Mouse (Mus musculus) left cerebral cortex, postnatal 4 days (tissue): Measurements from ENCODE around the gene Phospho1. TPM values are rescaled to one million over a fixed set of nuclear protein-coding genes. Genes with fewer than 3 reads are reported as not detected.

Experiments used
- DNase-seq: peaks from one replicate; pipeline ENCODE4 v3.0.0-alpha.2; 2022
- intact Hi-C: fragments of 180-260 bp; cut with DNase I; formaldehyde crosslinking; loops from one replicate; pipeline ENCODE4 v1.15.1; 2025
- total RNA-seq, 2 experiments: library from RNA; stranded (reverse); gene quantifications; 2 replicates each; pipeline ENCODE4 v1.2.3; 2021

Gene Phospho1
- total RNA-seq: 1 to 10 TPM; 2.4 to 3.1 TPM

DNA sequence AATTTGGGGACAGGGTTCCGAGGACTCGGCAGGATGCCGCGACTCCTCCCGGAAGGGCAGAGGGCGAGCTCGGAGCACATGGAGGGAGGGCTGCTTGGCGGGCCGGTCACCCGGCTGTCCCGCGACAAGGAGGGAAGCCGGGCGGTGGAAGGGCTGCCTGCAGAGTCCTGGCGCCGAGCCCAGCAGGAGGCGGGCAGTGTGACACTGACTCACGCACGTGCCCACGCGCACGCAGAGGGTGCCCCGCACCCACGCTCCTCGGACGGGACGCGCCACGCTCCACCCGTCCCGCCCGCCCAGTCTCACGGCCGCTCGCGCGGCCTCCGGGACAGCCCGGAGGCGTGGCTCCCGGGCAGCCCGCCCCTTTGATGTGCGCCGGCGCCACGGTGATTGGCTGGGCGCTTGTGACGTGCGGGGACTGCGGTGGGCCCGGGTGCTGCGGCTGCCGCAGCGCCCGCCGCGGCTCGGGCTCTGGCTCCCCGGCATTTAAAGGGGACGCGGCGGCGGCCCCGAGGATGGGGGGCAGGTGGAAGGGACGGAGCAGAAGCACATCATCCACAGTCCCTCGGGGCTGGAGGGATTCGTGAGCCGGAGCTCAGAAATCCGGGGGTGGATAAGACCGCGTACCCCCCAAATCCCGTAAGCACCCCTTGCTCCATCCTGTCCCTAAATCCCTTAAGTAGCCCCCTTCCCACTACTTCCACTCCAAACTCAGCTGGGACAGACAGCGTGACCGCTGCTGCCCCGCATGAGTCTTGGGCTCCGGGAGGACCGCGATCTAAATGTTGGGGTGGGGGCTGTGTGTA is at the start of gene Phospho1:
Gene Phospho1, plus strand, starts transcription at position 429 of the 806 bp plus-strand sequence.
- DNase-seq: peak; percentile 92
- intact Hi-C loops: no loop called here

DNA sequence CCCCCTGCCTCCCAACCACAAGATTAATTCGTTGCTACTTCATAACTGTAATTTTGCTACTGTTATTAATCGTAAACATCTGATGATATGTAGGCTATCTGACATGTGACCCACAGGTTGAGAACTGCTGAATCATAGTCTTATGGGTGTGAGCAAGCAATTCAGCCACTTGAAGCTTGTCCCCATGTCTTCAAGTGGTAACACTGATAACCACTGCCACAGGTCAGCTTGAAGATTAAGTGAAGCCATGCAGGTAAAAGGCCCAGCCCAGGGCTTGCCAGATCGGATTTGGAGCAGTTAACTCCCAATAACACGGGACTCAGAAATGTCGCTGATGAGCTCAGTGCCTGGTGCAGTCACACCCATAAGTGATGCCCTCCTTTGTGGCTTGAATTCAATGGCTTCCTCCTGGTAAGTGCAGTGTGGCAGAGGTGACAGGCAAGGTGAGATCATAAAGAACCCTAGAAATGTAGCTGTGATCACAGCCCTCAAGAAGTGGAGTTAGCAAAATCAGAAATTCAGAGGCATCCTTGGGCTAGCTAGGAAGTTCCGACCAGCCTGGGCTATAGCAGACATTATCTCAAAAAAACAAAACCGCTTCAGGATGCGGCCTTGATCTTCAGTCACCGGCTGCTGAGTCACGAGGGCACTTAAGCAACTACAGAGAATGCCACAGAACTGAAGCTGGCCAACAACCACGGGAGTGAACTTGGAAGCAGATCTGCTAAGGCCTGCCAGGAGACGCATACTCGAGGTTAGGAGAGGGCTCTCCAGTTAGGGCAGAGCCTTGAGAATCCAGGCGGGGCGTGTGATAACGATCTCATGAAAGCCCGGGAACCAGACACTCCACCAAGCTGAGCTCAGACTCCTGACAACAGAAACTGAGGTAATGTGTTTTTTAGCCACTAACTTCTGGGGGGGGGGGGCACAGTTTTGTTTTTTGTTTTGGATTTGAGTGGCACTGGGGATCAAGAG is 46.7 kb upstream of the Phospho1 start:
- intact Hi-C loops: no loop called here
- no peak for DNase-seq

DNA sequence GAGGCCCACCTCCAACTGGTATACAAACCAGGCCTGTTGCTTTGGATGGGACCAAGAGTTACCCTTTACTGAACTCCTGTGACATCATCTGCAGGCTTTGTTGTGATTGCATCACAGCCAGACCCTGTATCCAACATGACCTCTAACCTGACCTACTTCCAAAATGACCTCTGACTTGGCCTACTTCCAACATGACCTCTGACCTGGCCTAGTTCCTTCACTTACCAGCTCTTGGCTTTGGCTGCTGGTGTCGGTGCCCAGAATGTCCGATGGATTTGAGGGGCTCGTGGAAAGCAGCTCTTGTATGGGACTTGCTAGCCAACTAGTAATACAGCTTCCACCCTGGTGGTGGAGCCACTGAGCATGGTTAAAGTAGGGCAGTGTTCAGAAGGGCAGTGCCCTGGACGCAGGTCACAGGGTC is 45.5 kb upstream of the Phospho1 start:
- no peak for DNase-seq
- intact Hi-C loops: no loop called here

DNA sequence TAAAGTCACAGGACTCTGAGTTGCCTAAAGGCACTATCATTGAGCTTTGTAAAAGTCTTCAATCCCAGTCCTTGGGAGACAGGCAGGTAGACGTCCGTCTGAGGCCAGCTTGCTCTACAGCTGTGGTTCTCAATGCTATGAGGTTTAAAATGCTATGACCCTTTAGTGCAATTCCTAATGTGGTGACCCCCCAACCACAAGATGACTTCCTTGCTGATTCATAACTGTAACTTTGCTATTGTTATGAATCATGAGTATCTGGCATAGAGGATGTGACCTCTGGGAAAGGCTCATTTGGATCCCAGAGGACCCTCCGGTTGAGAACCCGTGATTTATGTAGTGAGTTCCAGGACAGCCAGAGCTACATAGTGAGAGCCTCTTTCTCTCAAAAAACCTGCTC is 44.9 kb upstream of the Phospho1 start:
- intact Hi-C loops: no loop called here

DNA sequence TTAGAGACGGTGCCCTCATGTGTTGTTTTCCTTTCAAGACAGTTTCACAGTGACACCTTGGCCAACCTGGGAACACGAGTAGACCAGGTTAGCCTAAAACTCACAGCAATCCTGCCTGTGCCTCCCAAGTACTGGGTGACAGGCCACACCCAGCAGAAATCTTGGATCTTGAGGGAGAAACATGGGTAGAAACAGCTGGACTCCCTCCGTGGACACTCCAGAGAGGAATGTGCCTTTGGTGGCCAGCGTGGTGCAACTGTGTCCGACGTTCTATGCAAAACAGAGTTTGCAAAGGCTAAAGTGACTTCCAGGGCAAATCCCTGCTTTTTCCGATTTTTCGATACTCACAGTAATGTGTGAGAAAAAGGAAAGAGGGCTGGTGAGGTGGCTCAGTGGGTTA is 43.8 kb upstream of the Phospho1 start:
- intact Hi-C loops: no loop called here
- no peak for DNase-seq

More for the DNA sequence above, 44.9 kb upstream of the Phospho1 start:
- no peak for DNase-seq

DNA sequence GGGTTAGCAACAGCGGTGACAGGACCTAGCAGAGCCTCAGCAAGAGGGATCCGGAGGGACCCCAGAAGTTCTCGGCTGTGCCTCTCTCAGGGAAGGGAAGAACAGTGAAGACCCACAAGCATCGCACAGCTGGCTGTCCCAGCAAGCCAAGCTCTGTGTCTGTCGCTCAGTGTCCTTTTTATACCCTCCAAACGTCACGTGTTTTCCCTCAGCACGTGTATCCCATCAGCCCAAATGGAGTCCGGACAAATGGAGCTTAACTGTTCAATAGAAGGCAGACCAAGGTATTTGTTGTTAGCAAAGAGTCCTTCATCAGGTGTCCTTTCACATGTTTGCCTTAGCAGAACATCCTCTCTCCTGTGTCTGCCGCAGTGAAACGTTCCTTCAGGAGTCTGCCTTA is 42.7 kb upstream of the Phospho1 start:
- no peak for DNase-seq

DNA sequence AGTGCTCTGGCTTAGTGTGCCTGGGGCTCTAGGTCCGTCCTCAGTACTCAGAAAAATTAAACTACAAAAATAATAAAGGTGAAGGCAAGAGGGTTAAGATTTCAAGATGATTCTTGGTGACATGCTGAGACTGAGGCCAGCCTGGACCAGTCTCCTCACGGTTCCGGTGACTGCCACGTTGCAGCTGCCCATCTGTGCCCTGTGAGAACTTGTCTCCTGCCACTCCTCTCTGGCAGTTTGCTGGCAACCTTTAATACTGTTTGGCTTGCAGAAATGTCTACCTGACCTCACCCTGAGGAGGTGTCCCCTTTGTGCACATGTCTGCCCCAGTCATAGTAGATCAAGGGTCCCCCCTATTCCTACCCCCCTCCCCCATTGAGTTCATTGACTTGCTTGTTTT is 40.8 kb upstream of the Phospho1 start:
- intact Hi-C loops: no loop called here
- no peak for DNase-seq

More for the DNA sequence above, 42.7 kb upstream of the Phospho1 start:
- intact Hi-C loops: no loop called here

DNA sequence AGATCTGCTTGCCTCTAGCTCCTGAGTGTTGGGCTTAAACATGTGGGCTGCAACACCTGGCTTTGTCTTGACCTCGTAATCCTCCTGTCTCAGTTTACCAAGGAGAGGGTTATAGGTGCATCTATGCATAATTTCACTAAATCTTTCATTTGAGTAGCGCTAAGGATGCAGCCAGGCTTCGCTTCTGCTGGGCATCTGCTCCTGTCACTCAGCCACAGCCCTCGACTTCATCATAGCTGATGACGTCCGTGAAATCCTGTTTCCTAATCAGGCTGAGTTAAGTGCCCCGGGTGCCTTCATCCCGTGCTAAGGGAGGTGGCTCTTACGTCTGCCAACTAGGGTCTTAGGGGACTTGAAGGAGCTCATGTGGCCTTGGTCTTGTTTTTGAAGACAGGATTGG is 40.3 kb upstream of the Phospho1 start:
- intact Hi-C loops: no loop called here
- DNase-seq: no peak

DNA sequence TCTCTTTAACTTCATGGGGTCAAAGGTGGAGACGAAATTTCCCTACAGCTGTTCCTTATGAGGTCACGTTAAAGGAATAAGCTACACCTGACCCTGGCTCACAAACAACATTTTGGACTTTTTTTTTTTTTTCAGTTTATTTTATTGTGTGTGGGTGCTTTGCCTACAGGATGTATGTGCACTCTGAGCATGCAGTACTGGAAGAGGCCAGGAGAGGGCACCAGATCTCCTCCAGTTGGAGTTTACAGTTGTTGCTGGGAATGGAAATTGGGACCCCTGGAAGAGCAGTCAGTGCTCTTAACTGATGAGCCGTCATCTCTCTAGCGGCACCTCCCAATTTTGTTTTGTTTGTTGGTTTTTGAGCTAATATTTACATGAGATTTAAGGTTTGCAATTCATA is 38.6 kb upstream of the Phospho1 start:
- intact Hi-C loops: no loop called here
- DNase-seq: no peak

DNA sequence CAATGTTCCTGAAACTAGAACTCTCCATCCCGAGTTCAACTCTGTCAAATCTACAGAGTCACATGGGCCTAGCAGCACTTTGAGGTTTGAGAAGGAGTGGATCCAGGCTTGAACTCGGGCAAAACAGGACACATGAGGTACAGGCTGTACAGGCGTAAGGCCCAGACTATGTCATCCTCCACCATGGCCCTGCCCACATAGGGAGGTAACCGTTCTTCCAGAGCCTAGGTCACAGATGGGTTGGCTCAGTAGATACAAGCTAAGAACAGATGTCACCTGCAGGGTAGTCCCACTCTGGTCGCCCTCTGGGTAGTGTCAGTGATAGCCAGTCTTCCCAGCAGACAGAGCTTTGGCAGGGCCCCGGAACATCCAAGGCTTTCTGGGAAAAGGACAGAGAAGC is 37.8 kb upstream of the Phospho1 start:
- intact Hi-C loops: no loop called here
- no peak for DNase-seq

DNA sequence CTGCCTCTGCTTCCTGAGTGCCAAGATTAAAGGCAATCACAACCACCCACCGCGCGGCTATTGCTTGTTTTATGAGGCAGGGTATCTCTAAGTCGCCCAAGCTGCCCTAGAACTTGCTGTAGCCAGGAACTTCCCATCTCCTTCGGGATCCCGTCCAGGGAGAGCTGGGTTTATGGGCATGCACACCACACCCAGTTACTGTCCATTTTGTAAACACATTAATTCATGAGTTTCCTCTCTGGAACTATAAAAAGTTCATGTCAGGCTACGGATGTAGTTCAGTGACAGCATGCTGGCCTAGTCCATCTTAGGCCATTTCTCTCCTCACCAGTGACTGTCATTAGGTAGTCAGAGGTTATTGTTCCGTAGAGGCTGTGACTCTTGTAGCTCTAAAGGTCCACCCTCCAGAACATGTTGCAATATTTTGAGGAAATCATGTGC is 34.8 kb upstream of the Phospho1 start:
- intact Hi-C loops: no loop called here
- no peak for DNase-seq

DNA sequence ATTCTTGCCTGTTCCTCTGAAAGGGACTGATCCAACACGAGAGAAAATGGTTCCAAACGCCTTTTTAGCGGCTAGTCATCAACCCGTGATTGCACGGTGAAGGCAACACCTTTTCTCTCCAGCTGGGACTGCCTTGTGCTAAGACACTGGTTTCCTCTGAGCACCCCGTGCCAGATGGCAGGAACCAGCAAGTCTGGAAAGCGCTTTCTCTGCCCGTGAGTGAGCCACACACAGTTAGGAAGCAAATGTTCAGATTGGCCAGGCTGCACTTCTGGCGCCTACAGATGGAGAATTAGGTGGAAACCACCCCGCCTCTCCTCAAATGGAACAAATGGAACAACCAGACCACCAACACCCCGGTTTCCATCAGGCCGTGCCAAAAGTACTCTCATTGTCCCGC is 32.5 kb upstream of the Phospho1 start:
- intact Hi-C loops: no loop called here
- peak; percentile 10 for DNase-seq

DNA sequence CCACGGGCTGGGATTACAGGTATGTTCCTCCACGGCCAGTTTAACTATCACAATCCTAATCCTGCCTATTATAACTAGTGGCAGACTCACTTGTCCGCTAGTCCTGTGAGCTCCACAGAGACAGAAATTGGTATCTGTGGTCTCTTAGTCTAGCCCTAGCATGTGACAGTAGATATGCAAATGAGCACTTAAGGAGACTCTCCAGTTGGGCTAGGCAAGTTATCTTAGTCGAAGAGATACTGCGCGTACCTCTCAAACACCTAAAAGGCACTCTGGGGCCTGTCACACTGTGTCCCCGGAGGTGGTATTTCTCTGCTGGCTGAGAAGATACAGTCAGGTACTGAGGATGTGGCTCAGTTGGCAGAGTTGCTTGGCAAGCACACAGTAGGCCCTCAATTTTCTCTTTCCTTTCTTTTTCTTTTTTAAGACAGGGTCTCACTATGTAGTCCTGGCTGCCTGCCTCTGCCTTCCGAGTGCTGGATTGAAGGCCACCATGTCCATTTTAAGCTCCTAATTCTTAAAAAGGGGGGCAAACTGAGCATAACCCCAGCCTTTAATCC is 31.3 kb upstream of the Phospho1 start:
- DNase-seq: no peak
- intact Hi-C loops: no loop called here

DNA sequence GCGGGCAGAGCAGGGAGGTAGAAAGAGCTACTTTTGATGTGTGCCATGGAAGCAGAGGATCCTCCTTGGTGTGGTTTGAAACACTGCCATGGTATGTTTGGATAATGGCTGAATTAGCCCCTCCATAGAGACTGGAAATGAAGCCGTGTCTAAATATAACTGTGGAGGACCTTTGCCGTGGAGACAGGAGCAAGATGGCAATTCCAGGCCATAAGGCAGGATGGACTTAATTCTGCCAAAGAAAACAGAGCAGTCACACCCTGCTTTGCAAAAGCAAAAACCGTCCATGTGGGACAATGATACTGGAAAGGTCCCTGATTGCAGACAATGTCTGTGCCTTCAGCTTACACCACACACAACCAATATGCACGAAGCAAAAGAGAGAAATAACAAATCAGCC is 30.1 kb upstream of the Phospho1 start:
- intact Hi-C loops: no loop called here
- no peak for DNase-seq

DNA sequence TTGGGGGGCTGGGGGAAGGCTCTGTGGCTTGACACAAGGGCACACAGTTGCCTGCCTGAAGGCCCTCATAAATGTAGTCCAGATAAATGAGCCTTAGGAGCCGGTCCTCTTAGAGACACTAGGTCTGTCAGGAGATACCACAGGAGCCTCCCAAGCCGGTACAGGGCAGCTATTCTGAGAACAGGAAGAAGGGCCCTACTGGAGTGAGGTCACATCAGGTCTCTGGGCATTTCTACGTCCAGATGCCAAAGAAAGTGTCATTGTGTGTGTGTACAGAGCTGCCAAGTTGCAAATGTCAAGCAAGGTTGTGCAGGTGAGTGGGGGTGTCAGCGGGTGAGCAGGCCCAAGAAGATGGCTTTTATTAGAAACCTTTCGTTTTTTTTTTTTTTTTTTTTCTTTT is 28.7 kb upstream of the Phospho1 start:
- DNase-seq: no peak
- intact Hi-C loops: no loop called here

DNA sequence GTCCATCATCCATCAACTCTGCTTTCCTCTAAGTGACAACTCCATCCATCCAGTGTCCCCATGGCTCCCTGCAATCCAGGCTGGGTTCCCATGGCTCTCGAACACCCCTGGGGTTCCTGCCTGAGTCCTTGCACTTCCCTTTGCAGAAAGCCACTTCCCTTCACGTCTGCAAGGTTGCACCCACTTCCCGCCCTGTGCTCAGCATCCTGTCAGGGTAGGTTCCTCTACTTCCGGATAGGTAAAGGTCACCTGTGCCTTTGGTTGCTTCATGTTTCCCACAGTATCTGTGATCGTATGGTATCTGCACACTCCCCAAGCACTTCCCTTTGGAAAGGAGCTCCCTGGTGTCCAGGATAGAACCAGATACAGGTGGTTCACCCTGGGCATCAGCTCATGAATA is 19.3 kb upstream of the Phospho1 start:
- intact Hi-C loops: no loop called here
- no peak for DNase-seq

DNA sequence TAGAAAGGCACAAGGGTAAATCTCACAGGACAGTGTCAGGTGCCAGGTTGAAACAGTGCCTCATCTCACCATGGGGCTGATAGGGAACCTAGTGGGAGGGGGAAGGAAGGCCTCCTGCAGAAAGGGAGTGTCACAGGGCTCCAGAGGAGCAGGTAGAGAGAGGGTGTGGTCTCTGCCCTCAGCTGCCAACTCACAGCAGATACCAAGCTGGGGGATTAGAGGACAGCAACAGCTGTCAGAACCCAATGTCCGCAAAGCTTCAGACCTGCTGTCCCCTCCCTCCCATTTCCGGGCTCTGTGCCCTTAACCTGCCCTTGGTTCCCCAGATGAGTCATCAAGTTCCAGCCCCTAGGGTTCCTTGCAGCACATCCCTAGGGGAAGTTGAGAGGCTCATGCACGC is 18.8 kb upstream of the Phospho1 start:
- no peak for DNase-seq
- intact Hi-C loops: no loop called here

DNA sequence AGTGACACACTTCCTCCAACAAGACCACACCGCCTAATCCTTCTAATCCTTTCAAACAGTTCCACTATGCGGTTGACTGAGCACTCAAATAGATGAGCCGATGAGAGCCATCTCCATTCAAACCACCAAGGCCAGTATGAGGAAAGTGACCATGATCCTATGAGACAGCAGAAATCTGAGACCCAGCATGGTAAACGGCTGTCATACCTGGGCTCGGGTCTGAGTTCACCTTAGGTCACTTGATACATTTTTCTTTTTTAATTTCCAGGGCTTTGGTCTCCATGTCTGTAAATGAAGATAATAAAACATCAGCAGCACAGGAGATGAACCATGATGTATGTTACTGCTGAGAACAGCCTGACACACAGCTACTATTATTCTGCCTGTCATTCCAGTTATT is 16.4 kb upstream of the Phospho1 start:
- intact Hi-C loops: no loop called here
- no peak for DNase-seq

DNA sequence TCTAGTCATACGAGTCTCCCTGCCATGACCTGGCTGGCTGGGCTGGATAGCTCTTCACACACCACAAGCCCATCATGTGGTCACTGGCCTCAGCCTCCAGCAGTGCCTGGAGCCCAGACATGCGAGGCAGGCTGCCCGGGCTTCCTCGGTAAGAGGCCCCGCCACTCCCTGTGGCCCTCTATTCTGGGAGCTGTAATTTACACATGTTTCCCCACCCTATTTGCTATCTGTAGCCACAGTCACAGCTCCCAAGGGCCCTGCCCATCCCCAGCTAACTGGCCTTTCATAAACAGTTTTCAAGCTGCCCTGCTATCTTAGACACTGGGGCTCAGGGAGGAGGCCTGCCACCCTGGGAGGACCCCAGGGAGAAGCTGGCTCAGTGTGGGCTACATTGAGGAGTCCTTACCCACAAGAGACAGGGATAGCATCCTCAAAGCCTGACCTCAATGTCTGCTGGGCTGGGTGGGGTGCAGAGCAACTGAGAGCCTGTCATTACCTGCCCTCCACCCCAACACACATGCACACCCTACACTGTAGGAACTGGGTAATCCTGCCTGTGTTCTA is 15.8 kb upstream of the Phospho1 start:
- intact Hi-C loops: no loop called here
- DNase-seq: no peak

DNA sequence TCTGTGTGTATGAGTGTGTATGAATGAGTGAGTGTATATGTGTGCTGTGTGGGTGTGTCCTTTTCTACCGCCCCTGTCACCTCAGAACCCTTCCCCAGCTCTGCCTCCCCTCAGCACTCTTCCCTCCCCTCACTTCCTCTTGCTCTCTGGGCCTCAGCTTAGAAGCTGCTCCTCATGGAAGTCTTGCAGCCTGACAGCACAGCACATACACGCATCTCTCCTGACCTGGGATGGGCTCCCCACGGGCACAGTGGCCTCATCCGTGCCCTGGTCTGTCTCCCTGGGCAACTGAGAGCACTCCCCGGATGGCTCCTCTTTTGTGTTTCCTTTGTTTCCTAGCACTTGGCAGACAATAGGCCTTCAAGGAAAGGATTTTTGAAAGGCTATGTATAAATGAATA is 14.7 kb upstream of the Phospho1 start:
- no peak for DNase-seq
- intact Hi-C loops: no loop called here

DNA sequence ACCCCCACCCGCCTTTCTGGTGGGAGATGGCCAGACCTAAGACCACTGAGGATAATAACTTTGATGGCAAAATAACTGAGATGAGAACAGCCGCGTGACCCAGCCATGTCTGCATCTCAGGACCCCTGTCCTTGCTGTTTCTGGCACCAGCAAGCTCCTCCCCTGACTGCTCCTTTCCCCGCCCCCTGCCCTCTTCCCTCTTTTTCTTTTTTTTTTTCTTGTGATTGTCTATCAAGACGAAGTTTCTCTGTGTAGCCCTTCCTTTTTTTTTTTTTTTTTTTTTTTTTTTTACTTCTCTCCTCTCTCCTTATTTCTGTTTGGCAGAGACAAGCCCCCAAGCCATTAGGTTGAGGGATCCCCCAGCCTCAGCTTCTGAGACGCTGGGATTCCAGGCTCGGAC is 13.5 kb upstream of the Phospho1 start:
- no peak for DNase-seq
- intact Hi-C loops: no loop called here
